8 mouse cellular contexts compared by ENCODE assay signal in genomic region chr1:171361106-171362103, GRCm38 (mm10). TPM values are rescaled to one million over a fixed set of nuclear protein-coding genes. Genes with fewer than 3 reads are reported as not detected.
A peak's percentile ranks its signal among the peaks of the same experiment; 100 is the strongest.
DNase-seq lines count a peak whose midpoint lies in the region; ATAC-seq and TF ChIP-seq lines count a peak whose summit lies in the region.

No protein-coding gene starts in this region.

- WGBS in intestine, embryonic 14.5 days = 23% methylated on average over 16 of the region's 16 CpGs

- intact Hi-C loops in heart, postnatal 25 days (cut with DNase I) = loop anchor here (1.0 to 2.0 kb wide), 2 partner anchors 117 to 205 kb away; no protein-coding TSS in a partner anchor
- intact Hi-C loops in gastrocnemius, adult 2 months (cut with DNase I) = loop anchor here (5.0 to 10.0 kb wide), 3 partner anchors 51 to 203 kb away; partner anchors contain the start of gene Usf1
- intact Hi-C loops in left cerebral cortex, postnatal 25 days (cut with DNase I) = loop anchor here (1.0 to 5.0 kb wide), 4 partner anchors 19 to 249 kb away; partner anchors contain the start of genes Cfap126 and Usf1

- peaks cover 6% of the 10 kb centered on the region for H3K4me1 ChIP-seq in intestine, embryonic 14.5 days (replicated peaks; ENCODE audit: control insufficient read depth, insufficient read depth, low read length)

- peak overlapping the region; percentile 72 for H3K4me3 ChIP-seq in gastrocnemius, adult 2 months
- peak overlapping the region; percentile 59 for H3K4me3 ChIP-seq in intestine, embryonic 14.5 days (ENCODE audit: low read depth, low read length)

- H3K4me2 ChIP-seq in intestine, embryonic 14.5 days (ENCODE audit: low read length) = peak overlapping the region; percentile 56

- peak overlapping the region; percentile 72 for H3K9ac ChIP-seq in intestine, embryonic 14.5 days (ENCODE audit: low read length)

- peak; percentile 93 for DNase-seq in heart, adult 11 months
- no peak for DNase-seq in heart, postnatal 25 days (ENCODE audit: low spot score)
- DNase-seq in cerebellum, postnatal 14 days = peak; percentile 86 to 88
- peak; percentile 64 for DNase-seq in gastrocnemius, adult 2 months
- DNase-seq in intestine, embryonic 14.5 days (ENCODE audit: low spot score) = peak; percentile 58
- DNase-seq in left cerebral cortex, postnatal 25 days (ENCODE audit: low spot score in 2 of 2) = peak; percentile 70 to 87
- DNase-seq in skeletal muscle tissue, adult 2 months (ENCODE audit: low read depth, low spot score) = peak; percentile 46

- no peaks in the 10 kb centered on the region for H3K27me3 ChIP-seq in intestine, embryonic 14.5 days (replicated peaks; ENCODE audit: control insufficient read depth, insufficient read depth, low read length)

- peak; percentile 94 for TF ChIP-seq CTCF in gastrocnemius, adult 2 months (IDR thresholded peaks at IDR 0.05)

- H3K27ac ChIP-seq in gastrocnemius, adult 2 months = peak overlapping the region; percentile 77
- H3K27ac ChIP-seq in intestine, embryonic 14.5 days (ENCODE audit: low read depth) = peak overlapping the region; percentile 62; the same call in 1 of the 2 replicates

- peak; percentile 70 for ATAC-seq in intestine, embryonic 14.5 days (replicated peaks; ENCODE audit: low FRiP score, low TSS enrichment, low read depth)
- peak; percentile 66 for ATAC-seq in megakaryocyte-erythroid progenitor cell, adult 5-6 weeks (replicated peaks; ENCODE audit: low FRiP score, low TSS enrichment, poor library complexity, severe bottlenecking)

- H3K36me3 ChIP-seq in intestine, embryonic 14.5 days (ENCODE audit: control insufficient read depth, insufficient read depth, low read length) = peaks cover 31% of the 10 kb centered on the region

- H3K9me3 ChIP-seq in intestine, embryonic 14.5 days (ENCODE audit: control insufficient read depth, low read length) = no peaks in the 10 kb centered on the region

RNA-seq across cellular contexts. Expression of gene Klhdc9, which starts 0.8 kb away (rescaled TPM):
- not detected for total RNA-seq in heart, postnatal 25 days (2021)
- total RNA-seq in gastrocnemius, adult 2 months (2021) = not detected
- 1.5 and 1.7 TPM in 2 replicates for polyA plus RNA-seq in intestine, embryonic 14.5 days (2014; fragmentation: Nextera tagmentation; extraction: Ambion mirVana)
- 1 to 10 TPM; 6.2 TPM for total RNA-seq in left cerebral cortex, postnatal 25 days (2021)
- total RNA-seq in megakaryocyte-erythroid progenitor cell, adult 5-6 weeks (2014; fragmentation: Nextera tagmentation) = 0.20 TPM in 1 of 2 replicates, not detected in the other
- total RNA-seq in megakaryocyte-erythroid progenitor cell, adult 5-6 weeks (2017) = 0.80 TPM in 1 of 2 replicates, not detected in the other

RNA-seq across cellular contexts. Expression of gene Nectin4, which starts 8.5 kb away (rescaled TPM):
- total RNA-seq in heart, postnatal 25 days (2021) = under 1 TPM; 0.21 to 0.42 TPM
- total RNA-seq in gastrocnemius, adult 2 months (2021) = under 1 TPM in 1 of 2 experiments, not detected in 1; 0.06 TPM
- polyA plus RNA-seq in intestine, embryonic 14.5 days (2014; fragmentation: Nextera tagmentation; extraction: Ambion mirVana) = 2.6 and 2.8 TPM in 2 replicates
- 1 to 10 TPM; 1.9 to 2.1 TPM for total RNA-seq in left cerebral cortex, postnatal 25 days (2021)
- not detected in 2 replicates for total RNA-seq in megakaryocyte-erythroid progenitor cell, adult 5-6 weeks (2014; fragmentation: Nextera tagmentation)
- total RNA-seq in megakaryocyte-erythroid progenitor cell, adult 5-6 weeks (2017) = 0.14 and 0.27 TPM in 2 replicates

RNA-seq across cellular contexts. Expression of gene Pfdn2, which starts 15.9 kb away (rescaled TPM):
- 10 to 100 TPM; 74.3 to 84.4 TPM for total RNA-seq in heart, postnatal 25 days (2021)
- total RNA-seq in gastrocnemius, adult 2 months (2021) = 100 to 1,000 TPM in 1 of 2 experiments, 10 to 100 TPM in 1; 93.2 to 101 TPM
- 48.2 and 51.4 TPM in 2 replicates for polyA plus RNA-seq in intestine, embryonic 14.5 days (2014; fragmentation: Nextera tagmentation; extraction: Ambion mirVana)
- total RNA-seq in left cerebral cortex, postnatal 25 days (2021) = 100 to 1,000 TPM; 154 to 158 TPM
- 45.1 and 97.3 TPM in 2 replicates for total RNA-seq in megakaryocyte-erythroid progenitor cell, adult 5-6 weeks (2014; fragmentation: Nextera tagmentation)
- 66.2 and 101 TPM in 2 replicates for total RNA-seq in megakaryocyte-erythroid progenitor cell, adult 5-6 weeks (2017)

RNA-seq across cellular contexts. Expression of gene Nit1, which starts 16.0 kb away (rescaled TPM):
- 10 to 100 TPM; 26.1 to 29.9 TPM for total RNA-seq in heart, postnatal 25 days (2021)
- total RNA-seq in gastrocnemius, adult 2 months (2021) = 10 to 100 TPM; 29.4 to 30.4 TPM
- 31.1 and 34.6 TPM in 2 replicates for polyA plus RNA-seq in intestine, embryonic 14.5 days (2014; fragmentation: Nextera tagmentation; extraction: Ambion mirVana)
- total RNA-seq in left cerebral cortex, postnatal 25 days (2021) = 10 to 100 TPM; 42.2 to 43.4 TPM
- 10.4 and 22.0 TPM in 2 replicates for total RNA-seq in megakaryocyte-erythroid progenitor cell, adult 5-6 weeks (2014; fragmentation: Nextera tagmentation)
- 39.2 and 42.4 TPM in 2 replicates for total RNA-seq in megakaryocyte-erythroid progenitor cell, adult 5-6 weeks (2017)

RNA-seq across cellular contexts. Expression of gene Arhgap30, which starts 27.3 kb away (rescaled TPM):
- total RNA-seq in heart, postnatal 25 days (2021) = 1 to 10 TPM; 2.7 TPM
- under 1 TPM; 0.38 to 0.73 TPM for total RNA-seq in gastrocnemius, adult 2 months (2021)
- polyA plus RNA-seq in intestine, embryonic 14.5 days (2014; fragmentation: Nextera tagmentation; extraction: Ambion mirVana) = 1.1 and 1.3 TPM in 2 replicates
- 1 to 10 TPM; 1.9 to 2.8 TPM for total RNA-seq in left cerebral cortex, postnatal 25 days (2021)
- total RNA-seq in megakaryocyte-erythroid progenitor cell, adult 5-6 weeks (2014; fragmentation: Nextera tagmentation) = 11.8 and 20.7 TPM in 2 replicates
- 18.7 and 28.7 TPM in 2 replicates for total RNA-seq in megakaryocyte-erythroid progenitor cell, adult 5-6 weeks (2017)
